Comparison of ENCODE assay signal across 17 mouse cellular contexts in the genomic region with DNA sequence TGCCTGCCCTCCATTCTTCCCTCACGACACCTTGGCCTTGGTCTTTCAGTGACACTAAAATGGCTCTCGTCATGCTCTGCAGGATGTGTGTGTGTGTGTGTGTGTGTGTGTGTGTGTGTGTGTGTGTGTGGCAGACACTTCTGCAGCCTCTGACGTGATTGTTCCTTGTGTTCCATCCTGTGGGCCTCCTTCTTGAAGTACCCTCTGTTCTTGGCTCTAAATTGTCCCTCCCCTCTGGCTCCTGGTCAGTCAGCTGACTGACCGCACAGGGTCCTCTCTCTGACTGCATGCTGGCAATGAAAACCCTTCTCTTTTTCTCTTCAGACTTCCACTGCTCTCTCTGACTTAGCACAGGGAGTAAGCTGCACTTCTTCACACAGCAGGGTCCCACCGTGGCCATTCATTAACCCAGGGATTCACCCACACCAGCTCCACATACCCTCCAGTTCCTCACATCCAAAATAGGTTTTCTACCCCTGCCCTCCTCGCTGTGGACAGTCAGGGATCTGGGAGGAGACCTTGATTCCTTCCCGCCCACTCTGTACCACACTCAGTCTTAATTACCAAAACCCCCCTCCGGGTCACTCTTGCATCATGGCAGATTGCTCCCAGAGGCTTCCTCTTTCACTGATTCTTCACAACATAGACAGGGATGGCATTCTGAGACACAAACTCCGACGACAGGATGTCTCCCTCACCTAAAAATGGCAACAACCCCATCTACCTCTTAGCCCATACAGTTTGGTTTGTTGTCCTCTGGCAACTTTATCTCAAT. TPM values are rescaled to one million over a fixed set of nuclear protein-coding genes. Genes with fewer than 3 reads are reported as not detected.
DNase-seq lines count a peak whose midpoint lies in the region; ATAC-seq and TF ChIP-seq lines count a peak whose summit lies in the region.
"Had no signal": no experiment of that assay in that cellular context is flagged by ENCODE, and none has a peak within 500 bp of the region (broad histone marks: within the 10 kb centered on the region; RNA-seq: fewer than 3 reads in every experiment).

No protein-coding gene starts in this region.

- no peaks in the 10 kb centered on the region for H3K27me3 ChIP-seq in kidney, embryonic 14.5 days (ENCODE audit: control insufficient read depth, insufficient read depth, low read length)
- no peaks in the 10 kb centered on the region for H3K27me3 ChIP-seq in lung, postnatal 0 days (replicated peaks; ENCODE audit: insufficient read depth, low read length)
- H3K27me3 ChIP-seq: limb, embryonic 13.5 days; liver, embryonic 12.5 days had no signal

- H3K9ac ChIP-seq in kidney, embryonic 14.5 days (ENCODE audit: low read depth, low read length) = no peak overlapping the region
- H3K9ac ChIP-seq in lung, postnatal 0 days (replicated peaks; ENCODE audit: low read depth) = no peak overlapping the region
- H3K9ac ChIP-seq: limb, embryonic 13.5 days; liver, embryonic 12.5 days had no signal

- TF ChIP-seq EP300 in lung, postnatal 0 days (IDR thresholded peaks at IDR 0.05) = peak; percentile 72

- H3K4me1 ChIP-seq in kidney, embryonic 14.5 days (ENCODE audit: control insufficient read depth, insufficient read depth, low read length) = no peaks in the 10 kb centered on the region
- no peaks in the 10 kb centered on the region for H3K4me1 ChIP-seq in lung, postnatal 0 days (ENCODE audit: insufficient read depth, low read depth, low read length)
- H3K4me1 ChIP-seq: limb, embryonic 13.5 days; liver, embryonic 12.5 days had no signal

- no peaks in the 10 kb centered on the region for H3K36me3 ChIP-seq in kidney, embryonic 14.5 days (ENCODE audit: control insufficient read depth, insufficient read depth, low read length)
- H3K36me3 ChIP-seq in lung, postnatal 0 days (ENCODE audit: insufficient read depth, low read length) = no peaks in the 10 kb centered on the region
- H3K36me3 ChIP-seq: limb, embryonic 13.5 days; liver, embryonic 12.5 days had no signal

- WGBS in kidney, embryonic 14.5 days = 66% methylated on average over 10 of the region's 10 CpGs
- 73% methylated on average over 10 of the region's 10 CpGs for WGBS in lung, postnatal 0 days

- no peaks in the 10 kb centered on the region for H3K9me3 ChIP-seq in kidney, embryonic 14.5 days (ENCODE audit: control insufficient read depth, low read length)
- no peaks in the 10 kb centered on the region for H3K9me3 ChIP-seq in lung, postnatal 0 days (ENCODE audit: low read length)
- H3K9me3 ChIP-seq: limb, embryonic 13.5 days; liver, embryonic 12.5 days had no signal

- H3K4me2 ChIP-seq in kidney, embryonic 14.5 days (replicated peaks; ENCODE audit: low read depth, low read length) = no peak overlapping the region
- H3K4me2 ChIP-seq in lung, postnatal 0 days (replicated peaks; ENCODE audit: low read depth, low read length) = no peak overlapping the region
- H3K4me2 ChIP-seq: limb, embryonic 13.5 days; liver, embryonic 12.5 days had no signal

- no peak overlapping the region for H3K4me3 ChIP-seq in kidney, embryonic 14.5 days (ENCODE audit: low read length)
- H3K4me3 ChIP-seq in lung, postnatal 0 days (ENCODE audit: low read depth, low read length) = no peak overlapping the region
- H3K4me3 ChIP-seq: limb, embryonic 13.5 days; liver, embryonic 12.5 days; myocyte had no signal

- TF ChIP-seq CTCF in lung, postnatal 0 days (IDR thresholded peaks at IDR 0.05) = no peak

- H3K27ac ChIP-seq in kidney, embryonic 14.5 days (ENCODE audit: low read depth, low read length) = no peak overlapping the region
- no peak overlapping the region for H3K27ac ChIP-seq in lung, postnatal 0 days (ENCODE audit: low read length)
- H3K27ac ChIP-seq: hindbrain, postnatal 0 days; limb, embryonic 13.5 days; liver, embryonic 12.5 days; stomach, postnatal 0 days had no signal

- DNase-seq in kidney, postnatal 36 days = no peak
- no peak for DNase-seq in lung, postnatal 0 days (ENCODE audit: low spot score)
- no peak for DNase-seq in lung, postnatal 14 days
- peak; percentile 11 for DNase-seq in CD4-positive, CD25-positive, alpha-beta regulatory T cell, adult 2 months (ENCODE audit: low read depth, low spot score)
- no peak for DNase-seq in spleen, postnatal 10 days (ENCODE audit: low spot score in 2 of 2)
- no peak for DNase-seq in spleen, postnatal 14 days (ENCODE audit: low spot score in 2 of 2)
- DNase-seq: adrenal gland, postnatal 25 days; cerebellum, postnatal 36 days; gastrocnemius, postnatal 14 days; lung, adult 2 months had no signal

- ATAC-seq in kidney, embryonic 14.5 days (ENCODE audit: low FRiP score, low TSS enrichment) = peak; percentile 28; the same call in 1 of the 2 replicates
- 0 out of 2 replicates have a peak, but pooled peaks have one; percentile 21 for ATAC-seq in lung, postnatal 0 days
- ATAC-seq in common myeloid progenitor, adult 5-6 weeks (replicated peaks; ENCODE audit: low read depth, poor library complexity, severe bottlenecking) = peak; percentile 14; the same call in 1 of the 2 replicates
- ATAC-seq: liver, embryonic 12.5 days had no signal

RNA-seq across cellular contexts. Expression of a gene that starts 39.0 kb away (rescaled TPM):
- 250 and 323 TPM in 2 replicates for polyA plus RNA-seq in kidney, embryonic 14.5 days (2014; fragmentation: Nextera tagmentation; extraction: Ambion mirVana)
- 180 TPM in 2 replicates for polyA plus RNA-seq in lung, postnatal 0 days (2015; fragmentation: Nextera tagmentation; extraction: Ambion mirVana)
- 292 and 293 TPM in 2 replicates for total RNA-seq in common myeloid progenitor, adult 5-6 weeks (2017)
